Mouse (Mus musculus): ENCODE results near the gene Apol8. TPM values are rescaled to one million over a fixed set of nuclear protein-coding genes. Genes with fewer than 3 reads are reported as not detected.

Apol8 gene
- total and polyA plus RNA-seq, 2 experiments from 2014 or later: 0.50 to 0.84 TPM

GRCm38 (mm10) chr15:77789186-77789585 is 32.4 kb upstream of the Apol8 start:
- no peaks in the 10 kb centered on the region for H3K4me1 ChIP-seq (ENCODE audit: insufficient read depth, low read length)
- H3K27me3 ChIP-seq (ENCODE audit: insufficient read depth, low read length): no peaks in the 10 kb centered on the region
- WGBS: 84% methylated on average over 3 of the region's 3 CpGs
- H3K9ac ChIP-seq (replicated peaks; ENCODE audit: low read length): no peak overlapping the region
- H3K4me2 ChIP-seq (ENCODE audit: low read depth, low read length): no peak overlapping the region
- DNase-seq (ENCODE audit: low spot score) (no peak), ATAC-seq (no peak)
- H3K9me3 ChIP-seq (ENCODE audit: low read length): no peaks in the 10 kb centered on the region
- peaks cover 55% of the 10 kb centered on the region for H3K36me3 ChIP-seq (ENCODE audit: insufficient read depth, low read length)
- no peak overlapping the region for H3K27ac ChIP-seq
- H3K4me3 ChIP-seq (ENCODE audit: low read length): no peak overlapping the region
- no peak for TF ChIP-seq CTCF (IDR thresholded peaks at IDR 0.05; ENCODE audit: low read depth)

- H3K9me3 ChIP-seq (ENCODE audit: low read length): no peaks in the 10 kb centered on the region
- no peak overlapping the region for H3K9ac ChIP-seq (replicated peaks; ENCODE audit: low read length)
- H3K4me3 ChIP-seq (ENCODE audit: low read length): no peak overlapping the region
- WGBS: 63% methylated on average over 6 of the region's 6 CpGs
- H3K36me3 ChIP-seq (ENCODE audit: insufficient read depth, low read length): peaks cover 64% of the 10 kb centered on the region
- H3K27me3 ChIP-seq (ENCODE audit: insufficient read depth, low read length): no peaks in the 10 kb centered on the region
- no peaks in the 10 kb centered on the region for H3K4me1 ChIP-seq (ENCODE audit: insufficient read depth, low read length)
- DNase-seq (ENCODE audit: low spot score): peak; percentile 28
- no peak overlapping the region for H3K4me2 ChIP-seq (ENCODE audit: low read depth, low read length)
- no peak for TF ChIP-seq CTCF (IDR thresholded peaks at IDR 0.05; ENCODE audit: low read depth)
- ATAC-seq: no peak
- no peak overlapping the region for H3K27ac ChIP-seq
Measured at GRCm38 (mm10) chr15:77788356-77788755, 31.6 kb upstream of the Apol8 start.

GRCm38 (mm10) chr15:77785807-77786206 is 29.0 kb upstream of the Apol8 start:
- DNase-seq (ENCODE audit: low spot score): no peak
- H3K9me3 ChIP-seq (ENCODE audit: low read length): no peaks in the 10 kb centered on the region
- WGBS: 84% methylated on average over 1 of the region's 1 CpGs
- H3K4me1 ChIP-seq (ENCODE audit: insufficient read depth, low read length): no peaks in the 10 kb centered on the region
- H3K9ac ChIP-seq (replicated peaks; ENCODE audit: low read length): no peak overlapping the region
- peaks cover 68% of the 10 kb centered on the region for H3K36me3 ChIP-seq (ENCODE audit: insufficient read depth, low read length)
- H3K27me3 ChIP-seq (ENCODE audit: insufficient read depth, low read length): no peaks in the 10 kb centered on the region
- H3K27ac ChIP-seq: no peak overlapping the region
- no peak for ATAC-seq
- H3K4me2 ChIP-seq (ENCODE audit: low read depth, low read length): no peak overlapping the region
- no peak overlapping the region for H3K4me3 ChIP-seq (ENCODE audit: low read length)
- TF ChIP-seq CTCF (IDR thresholded peaks at IDR 0.05; ENCODE audit: low read depth): no peak

- no peak overlapping the region for H3K4me2 ChIP-seq (ENCODE audit: low read depth, low read length)
- no peak for TF ChIP-seq CTCF (IDR thresholded peaks at IDR 0.05; ENCODE audit: low read depth)
- 78% methylated on average over 22 of the region's 22 CpGs for WGBS
- no peaks in the 10 kb centered on the region for H3K27me3 ChIP-seq (ENCODE audit: insufficient read depth, low read length)
- no peak overlapping the region for H3K27ac ChIP-seq
- H3K9me3 ChIP-seq (ENCODE audit: low read length): no peaks in the 10 kb centered on the region
- DNase-seq (ENCODE audit: low spot score) (no peak), ATAC-seq (no peak)
- H3K4me3 ChIP-seq (ENCODE audit: low read length): no peak overlapping the region
- no peak overlapping the region for H3K9ac ChIP-seq (replicated peaks; ENCODE audit: low read length)
- peaks cover 69% of the 10 kb centered on the region for H3K36me3 ChIP-seq (ENCODE audit: insufficient read depth, low read length)
- H3K4me1 ChIP-seq (ENCODE audit: insufficient read depth, low read length): no peaks in the 10 kb centered on the region
Measured at GRCm38 (mm10) chr15:77784039-77784824, 27.4 kb upstream of the Apol8 start.

GRCm38 (mm10) chr15:77782449-77783014 is 25.7 kb upstream of the Apol8 start:
- Histone ChIP-seq H3K9me3 (ENCODE audit: low read length) (no peaks in the 10 kb centered on the region), H3K27me3 (ENCODE audit: insufficient read depth, low read length) (no peaks in the 10 kb centered on the region), H3K4me1 (ENCODE audit: insufficient read depth, low read length) (no peaks in the 10 kb centered on the region), H3K27ac (no peak overlapping the region), H3K4me3 (ENCODE audit: low read length) (no peak overlapping the region), H3K9ac (replicated peaks; ENCODE audit: low read length) (no peak overlapping the region), H3K36me3 (ENCODE audit: insufficient read depth, low read length) (peaks cover 81% of the 10 kb centered on the region), H3K4me2 (ENCODE audit: low read depth, low read length) (no peak overlapping the region)
- peak; percentile 16 for DNase-seq (ENCODE audit: low spot score)
- ATAC-seq: no peak
- TF ChIP-seq CTCF (IDR thresholded peaks at IDR 0.05; ENCODE audit: low read depth): peak; percentile 55
- 83% methylated on average over 11 of the region's 11 CpGs for WGBS

GRCm38 (mm10) chr15:77775186-77775963 is 18.6 kb upstream of the Apol8 start:
- 68% methylated on average over 20 of the region's 20 CpGs for WGBS
- H3K4me2 ChIP-seq (ENCODE audit: low read depth, low read length): no peak overlapping the region
- peak; percentile 99 for TF ChIP-seq CTCF (IDR thresholded peaks at IDR 0.05; ENCODE audit: low read depth)
- H3K27me3 ChIP-seq (ENCODE audit: insufficient read depth, low read length): no peaks in the 10 kb centered on the region
- peaks cover 67% of the 10 kb centered on the region for H3K36me3 ChIP-seq (ENCODE audit: insufficient read depth, low read length)
- DNase-seq (ENCODE audit: low spot score) (peak; percentile 79), ATAC-seq (peak; percentile 62; the same call in 1 of the 2 replicates)
- no peaks in the 10 kb centered on the region for H3K4me1 ChIP-seq (ENCODE audit: insufficient read depth, low read length)
- H3K9ac ChIP-seq (replicated peaks; ENCODE audit: low read length): no peak overlapping the region
- H3K9me3 ChIP-seq (ENCODE audit: low read length): no peaks in the 10 kb centered on the region
- no peak overlapping the region for H3K4me3 ChIP-seq (ENCODE audit: low read length)
- no peak overlapping the region for H3K27ac ChIP-seq

All from hindbrain, postnatal 0 days (tissue).